Mouse (Mus musculus) heart, adult 2 months (tissue): ENCODE results near the gene Cd84.

Experiments
- CTCF ChIP-seq: fragments of 200-600 bp; IDR thresholded peaks from 2 replicates; pipeline ENCODE4 v1.8.1; 2022; ENCODE audit warnings: antibody characterized with exemption, mild to moderate bottlenecking, moderate library complexity
- EP300 ChIP-seq: fragments of 200-500 bp; IDR thresholded peaks from 2 replicates; pipeline ENCODE4 v1.6.1; 2011; ENCODE audit warnings: low read depth, low read length, control low read depth; ENCODE audit not compliant: insufficient read depth
- POLR2A ChIP-seq: fragments of 200-500 bp; IDR thresholded peaks from 2 replicates; pipeline ENCODE4 v1.6.1; 2011; ENCODE audit warnings: mild to moderate bottlenecking, low read depth, low read length, control low read depth; ENCODE audit not compliant: insufficient read depth

DNA sequence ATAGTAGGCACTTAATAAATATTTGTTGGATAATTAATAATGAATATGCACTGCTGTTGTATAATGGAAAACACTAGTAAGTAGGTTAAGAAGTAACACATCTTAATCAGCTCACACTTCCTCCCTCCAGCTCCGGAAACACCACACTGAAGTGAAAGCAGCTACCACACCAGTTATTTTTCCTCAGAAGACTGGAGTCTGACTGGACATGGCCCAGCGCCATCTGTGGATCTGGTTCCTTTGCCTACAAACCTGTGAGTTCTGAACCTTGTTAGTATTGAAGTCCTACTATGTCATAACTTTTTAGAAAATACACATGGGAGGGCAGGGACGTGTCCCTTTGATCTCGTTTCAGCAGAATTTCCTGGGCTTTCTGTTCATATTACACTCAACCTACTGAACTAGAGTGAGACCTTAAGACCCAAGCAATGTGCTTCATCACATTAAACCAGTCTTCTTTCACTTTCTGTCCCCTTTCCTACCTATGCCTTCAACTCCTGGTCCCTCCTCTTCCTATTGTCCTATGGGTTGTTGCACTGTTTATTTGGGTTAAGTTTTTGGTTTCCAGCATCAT lies 1.0 kb downstream of the Cd84 start:
- TF ChIP-seq CTCF (no peak), POLR2A (no peak), EP300 (no peak)
